Mouse (Mus musculus) hindlimb bud, embryonic 11.5 days (tissue): Measurements from ENCODE around the gene Gm7271.

ENCODE experiments used
- DNase-seq: peaks from one replicate; pipeline ENCODE4 v3.0.0-alpha.2; 2012; ENCODE audit warnings: low read depth, low spot score; ENCODE audit errors: extremely low spot score

Gene Gm7271

GRCm38 (mm10) chr5:76483811-76484210 lies at the start of gene Gm7271:
Gm7271 (plus strand) TSS chr5:76484040.
- DNase-seq = no peak

GRCm38 (mm10) chr5:76437100-76437499 lies 46.7 kb upstream of the Gm7271 start:
- no peak for DNase-seq

GRCm38 (mm10) chr5:76437696-76438095 lies 46.1 kb upstream of the Gm7271 start:
- DNase-seq = no peak

- no peak for DNase-seq
Observed at GRCm38 (mm10) chr5:76441431-76441830, 42.4 kb upstream of the Gm7271 start.

- no peak for DNase-seq
Observed at GRCm38 (mm10) chr5:76474931-76475330, 8.9 kb upstream of the Gm7271 start.

- no peak for DNase-seq
Observed at GRCm38 (mm10) chr5:76476873-76477272, 7.0 kb upstream of the Gm7271 start.

GRCm38 (mm10) chr5:76477764-76478163 lies 6.1 kb upstream of the Gm7271 start:
- DNase-seq = no peak

- DNase-seq = no peak
Observed at GRCm38 (mm10) chr5:76495126-76495525, 11.3 kb downstream of the Gm7271 start.

- no peak for DNase-seq
Observed at GRCm38 (mm10) chr5:76522446-76522845, 38.6 kb downstream of the Gm7271 start.

GRCm38 (mm10) chr5:76524623-76525022 lies 40.8 kb downstream of the Gm7271 start:
- no peak for DNase-seq

GRCm38 (mm10) chr5:76525066-76525465 lies 41.2 kb downstream of the Gm7271 start:
- no peak for DNase-seq

- DNase-seq = no peak
Observed at GRCm38 (mm10) chr5:76525829-76526228, 42.0 kb downstream of the Gm7271 start.

- DNase-seq = peak; percentile 80
Observed at GRCm38 (mm10) chr5:76529040-76529703, 45.3 kb downstream of the Gm7271 start, which contains the start of gene Exoc1. Exoc1 (plus strand) TSS chr5:76529311.

- DNase-seq = no peak
Observed at GRCm38 (mm10) chr5:76529704-76530066, 45.8 kb downstream of the Gm7271 start.

- DNase-seq = no peak
Observed at GRCm38 (mm10) chr5:76533186-76533585, 49.3 kb downstream of the Gm7271 start.

- no peak for DNase-seq
Observed at GRCm38 (mm10) chr5:76536231-76536630, 52.4 kb downstream of the Gm7271 start.

- no peak for DNase-seq
Observed at GRCm38 (mm10) chr5:76537578-76537977, 53.7 kb downstream of the Gm7271 start.

GRCm38 (mm10) chr5:76540181-76540580 lies 56.3 kb downstream of the Gm7271 start:
- DNase-seq = no peak

- DNase-seq = no peak
Observed at GRCm38 (mm10) chr5:76540842-76541241, 57.0 kb downstream of the Gm7271 start.

GRCm38 (mm10) chr5:76543200-76543599 lies 59.4 kb downstream of the Gm7271 start:
- DNase-seq = no peak

GRCm38 (mm10) chr5:76550426-76550825 lies 66.6 kb downstream of the Gm7271 start:
- DNase-seq = no peak

- no peak for DNase-seq
Observed at GRCm38 (mm10) chr5:76565321-76565720, 81.5 kb downstream of the Gm7271 start.
